Mouse (Mus musculus): Measurements from ENCODE around the gene Fgfbp3. TPM values are rescaled to one million over a fixed set of nuclear protein-coding genes. Genes with fewer than 3 reads are reported as not detected.
"Not testable (repeated sequence)": the region's sequence is repeated elsewhere in the genome, so short reads cannot be mapped to it uniquely, and the experiment has no call there.

Gene Fgfbp3
- total RNA-seq, 1 experiment from 2014 or later: 8.0 TPM

GRCm38 (mm10) chr19:36910424-36911045, 8.9 kb downstream of the Fgfbp3 start:
- DNase-seq: no peak

- peak; percentile 73 for DNase-seq
Observed at GRCm38 (mm10) chr19:36909676-36910292, 9.6 kb downstream of the Fgfbp3 start.

- DNase-seq: no peak
Observed at GRCm38 (mm10) chr19:36909150-36909549, 10.3 kb downstream of the Fgfbp3 start.

GRCm38 (mm10) chr19:36904211-36905007, 15.0 kb downstream of the Fgfbp3 start:
- peak; percentile 58 for DNase-seq

GRCm38 (mm10) chr19:36903377-36903776, 16.0 kb downstream of the Fgfbp3 start:
- DNase-seq: no peak

GRCm38 (mm10) chr19:36897778-36898177, 21.6 kb downstream of the Fgfbp3 start:
- peak; percentile 30 for DNase-seq

GRCm38 (mm10) chr19:36896791-36897569, 22.4 kb downstream of the Fgfbp3 start:
- no peak for DNase-seq

- no peak for DNase-seq
Observed at GRCm38 (mm10) chr19:36891746-36892145, 27.7 kb downstream of the Fgfbp3 start.

GRCm38 (mm10) chr19:36887706-36888105, 31.7 kb downstream of the Fgfbp3 start:
- no peak for DNase-seq

GRCm38 (mm10) chr19:36886316-36886715, 33.1 kb downstream of the Fgfbp3 start:
- no peak for DNase-seq

GRCm38 (mm10) chr19:36883119-36883518, 36.3 kb downstream of the Fgfbp3 start:
- peak; percentile 12 for DNase-seq

GRCm38 (mm10) chr19:36878743-36879495, 40.5 kb downstream of the Fgfbp3 start:
- no peak for DNase-seq

GRCm38 (mm10) chr19:36877329-36877728, 42.1 kb downstream of the Fgfbp3 start:
- no peak for DNase-seq

- DNase-seq: no peak
Observed at GRCm38 (mm10) chr19:36874651-36875050, 44.8 kb downstream of the Fgfbp3 start.

GRCm38 (mm10) chr19:36868675-36869074, 50.7 kb downstream of the Fgfbp3 start:
- DNase-seq: not testable (repeated sequence)

Other genes with a start within 250 kb of the Fgfbp3 start
- gene Ppp1r3c, start 183.0 kb downstream of the Fgfbp3 start, total RNA-seq (2021): 11.1 and 18.4 TPM in 2 replicates
- 109 and 135 TPM in 2 replicates for gene Tnks2, start 85.4 kb downstream of the Fgfbp3 start, total RNA-seq (2021)
- 24.0 and 30.9 TPM in 2 replicates for gene Btaf1, start 6.5 kb upstream of the Fgfbp3 start, total RNA-seq (2021)